Mouse (Mus musculus) small intestine, adult 2 months (tissue): Measurements from ENCODE around the gene Slc3a2. TPM values are rescaled to one million over a fixed set of nuclear protein-coding genes. Genes with fewer than 3 reads are reported as not detected.
A peak's percentile ranks its signal among the peaks of the same experiment; 100 is the strongest.

ENCODE experiments used
- H3K27ac ChIP-seq: fragments of 200-500 bp; 2 replicates; pipeline ENCODE4 v1.5.1; 2012; ENCODE audit warnings: low read depth, low read length, control low read depth, inconsistent platforms; ENCODE audit not compliant: insufficient read depth
- H3K27me3 ChIP-seq: fragments of 200-500 bp; 2 replicates; pipeline ENCODE4 v1.6.1; 2012; ENCODE audit warnings: mild to moderate bottlenecking, moderate library complexity, low read length, inconsistent platforms; ENCODE audit not compliant: control insufficient read depth, insufficient read depth
- H3K36me3 ChIP-seq: fragments of 200-500 bp; 2 replicates; pipeline ENCODE4 v1.6.1; 2012; ENCODE audit warnings: mild to moderate bottlenecking, low read length, control low read depth, inconsistent platforms; ENCODE audit not compliant: control insufficient read depth, insufficient read depth
- H3K4me1 ChIP-seq: fragments of 200-500 bp; 2 replicates; pipeline ENCODE4 v1.6.1; 2012; ENCODE audit warnings: low read length, inconsistent platforms, mixed read lengths; ENCODE audit not compliant: control insufficient read depth, insufficient read depth, insufficient read length
- H3K4me3 ChIP-seq: fragments of 200-500 bp; 2 replicates; pipeline ENCODE4 v1.5.1; 2012; ENCODE audit warnings: low read depth, mild to moderate bottlenecking, control low read depth, inconsistent platforms, low read length, moderate library complexity
- CTCF ChIP-seq: fragments of 200-500 bp; IDR thresholded peaks from 2 replicates; pipeline ENCODE4 v1.5.1; 2012; ENCODE audit warnings: low read depth, mild to moderate bottlenecking, control low read depth, inconsistent platforms, low read length, moderate library complexity, mixed read lengths; ENCODE audit not compliant: insufficient replicate concordance, insufficient read length; ENCODE audit errors: extremely low read depth
- POLR2A ChIP-seq: fragments of 200-500 bp; IDR thresholded peaks from 2 replicates; pipeline ENCODE4 v1.6.1; 2012; ENCODE audit warnings: low read depth, mild to moderate bottlenecking, control low read depth, inconsistent platforms, low read length, moderate library complexity
- WGBS: fragments of 180-500 bp; shearing (Covaris S2); methylation state at CpG from one replicate; pipeline ENCODE4 v1.1.7; 2018; 5-methylcytosine and 5-hydroxymethylcytosine counted together
- polyA plus RNA-seq: library from polyadenylated mRNA; depleted of rRNA; stranded (reverse); fragments of >200 nt; gene quantifications from 2 replicates; pipeline ENCODE4 v1.2.3, GENCODE M21; 2012

Slc3a2 gene
- polyA plus RNA-seq, 1 experiment = 391 TPM

GRCm38 (mm10) chr19:8718357-8718756 is 4.8 kb downstream of the Slc3a2 start:
- 64% methylated on average over 3 of the region's 3 CpGs for WGBS
- H3K4me1 ChIP-seq = peaks cover 19% of the 10 kb centered on the region; the same call in 1 of the 2 replicates
- H3K36me3 ChIP-seq = no peaks in the 10 kb centered on the region
- H3K27ac ChIP-seq = no peak overlapping the region
- no peaks in the 10 kb centered on the region for H3K27me3 ChIP-seq
- TF ChIP-seq CTCF (peak; percentile 21; the same call in 1 of the 2 replicates), POLR2A (no peak)
- H3K4me3 ChIP-seq = no peak overlapping the region

- no peak for TF ChIP-seq POLR2A
- no peaks in the 10 kb centered on the region for H3K27me3 ChIP-seq
- WGBS = 67% methylated on average over 9 of the region's 10 CpGs
- H3K36me3 ChIP-seq = peaks cover 2% of the 10 kb centered on the region; the same call in 1 of the 2 replicates
- H3K4me1 ChIP-seq = peaks cover 19% of the 10 kb centered on the region; the same call in 1 of the 2 replicates
- no peak overlapping the region for H3K4me3 ChIP-seq
- peak overlapping the region; percentile 94 for H3K27ac ChIP-seq
Observed at GRCm38 (mm10) chr19:8716767-8717475, 6.2 kb downstream of the Slc3a2 start.

- H3K36me3 ChIP-seq = peaks cover 7% of the 10 kb centered on the region; the same call in 1 of the 2 replicates
- no peak for TF ChIP-seq CTCF
- no peak for TF ChIP-seq POLR2A
- H3K27me3 ChIP-seq = no peaks in the 10 kb centered on the region
- peak overlapping the region; percentile 94 for H3K27ac ChIP-seq
- no peak overlapping the region for H3K4me3 ChIP-seq
- peaks cover 22% of the 10 kb centered on the region; the same call in 1 of the 2 replicates for H3K4me1 ChIP-seq
- WGBS = 89% methylated on average over 10 of the region's 10 CpGs
Observed at GRCm38 (mm10) chr19:8715868-8716766, 7.1 kb downstream of the Slc3a2 start.

GRCm38 (mm10) chr19:8714653-8715481 is 8.3 kb downstream of the Slc3a2 start:
- Histone ChIP-seq H3K4me3 (no peak overlapping the region), H3K36me3 (peaks cover 18% of the 10 kb centered on the region), H3K4me1 (peaks cover 28% of the 10 kb centered on the region; the same call in 1 of the 2 replicates), H3K27ac (peak overlapping the region; percentile 94), H3K27me3 (no peaks in the 10 kb centered on the region)
- WGBS = 52% methylated on average over 10 of the region's 10 CpGs
- no peak for TF ChIP-seq POLR2A
- no peak for TF ChIP-seq CTCF

- WGBS = 12% methylated on average over 13 of the region's 13 CpGs
- Histone ChIP-seq H3K4me3 (peak overlapping the region; percentile 69), H3K27me3 (no peaks in the 10 kb centered on the region), H3K36me3 (peaks cover 26% of the 10 kb centered on the region), H3K4me1 (peaks cover 32% of the 10 kb centered on the region; the same call in 1 of the 2 replicates), H3K27ac (peak overlapping the region; percentile 84)
- no peak for TF ChIP-seq POLR2A
- TF ChIP-seq CTCF = no peak
Observed at GRCm38 (mm10) chr19:8713997-8714652, 9.0 kb downstream of the Slc3a2 start.

GRCm38 (mm10) chr19:8713306-8713996 is 9.7 kb downstream of the Slc3a2 start:
- peaks cover 32% of the 10 kb centered on the region; the same call in 1 of the 2 replicates for H3K4me1 ChIP-seq
- peaks cover 33% of the 10 kb centered on the region for H3K36me3 ChIP-seq
- under 1% methylated on average over 51 of the region's 51 CpGs for WGBS
- H3K27me3 ChIP-seq = no peaks in the 10 kb centered on the region
- TF ChIP-seq POLR2A = peak; percentile 99
- peak; percentile 61 for TF ChIP-seq CTCF
- peak overlapping the region; percentile 69 for H3K4me3 ChIP-seq
- peak overlapping the region; percentile 84 for H3K27ac ChIP-seq
